Mouse (Mus musculus) cerebellum, adult 2 months (tissue): Measurements from ENCODE around the gene Tmem161b.

Experiments used
- CTCF ChIP-seq: fragments of 200-500 bp; IDR thresholded peaks from 2 replicates; pipeline ENCODE4 v1.5.1; 2011; ENCODE audit warnings: low read depth, mild to moderate bottlenecking, control low read depth, low read length, moderate library complexity, borderline replicate concordance; ENCODE audit not compliant: insufficient read depth
- POLR2A ChIP-seq: fragments of 200-500 bp; IDR thresholded peaks from 2 replicates; pipeline ENCODE4 v1.6.1; 2011; ENCODE audit warnings: low read length, control low read depth, borderline replicate concordance; ENCODE audit not compliant: insufficient read depth

GRCm38 (mm10) chr13:84236768-84237167, 14.7 kb downstream of the Tmem161b start:
- TF ChIP-seq CTCF, result no peak
- TF ChIP-seq POLR2A, result no peak
